In genomic region chr14:24586982-24587672, GRCm38 (mm10) we compare ENCODE assay signal across 10 mouse cellular contexts.
DNase-seq lines count a peak whose midpoint lies in the region; ATAC-seq and TF ChIP-seq lines count a peak whose summit lies in the region.
"Had no signal": no experiment of that assay in that cellular context is flagged by ENCODE, and none has a peak within 500 bp of the region (broad histone marks: within the 10 kb centered on the region; RNA-seq: fewer than 3 reads in every experiment).

No protein-coding gene starts in this region.

- no peak for TF ChIP-seq CTCF in hindbrain, postnatal 0 days (IDR thresholded peaks at IDR 0.05; ENCODE audit: low read depth)

- H3K36me3 ChIP-seq in hindbrain, postnatal 0 days (ENCODE audit: insufficient read depth, low read length) = no peaks in the 10 kb centered on the region
- no peaks in the 10 kb centered on the region for H3K36me3 ChIP-seq in heart, embryonic 11.5 days (ENCODE audit: control insufficient read depth, insufficient read depth, low read length)

- no peaks in the 10 kb centered on the region for H3K9me3 ChIP-seq in hindbrain, postnatal 0 days (ENCODE audit: low read length)
- no peaks in the 10 kb centered on the region for H3K9me3 ChIP-seq in heart, embryonic 11.5 days (replicated peaks; ENCODE audit: control insufficient read depth, low read length)

- H3K4me3 ChIP-seq in hindbrain, postnatal 0 days (ENCODE audit: low read length) = no peak overlapping the region
- H3K4me3 ChIP-seq in heart, embryonic 11.5 days (ENCODE audit: low read depth, low read length) = no peak overlapping the region

- ATAC-seq in hindbrain, postnatal 0 days = peak; percentile 76
- no peak for ATAC-seq in heart, embryonic 11.5 days (replicated peaks; ENCODE audit: insufficient number of reproducible peaks, low FRiP score, low TSS enrichment)

- H3K9ac ChIP-seq in hindbrain, postnatal 0 days (replicated peaks; ENCODE audit: low read length) = no peak overlapping the region
- H3K9ac ChIP-seq in heart, embryonic 11.5 days (ENCODE audit: low read depth, low read length) = no peak overlapping the region

- 38% methylated on average over 12 of the region's 12 CpGs for WGBS in hindbrain, postnatal 0 days
- WGBS in heart, embryonic 11.5 days (ENCODE audit: insufficient replicate concordance) = 56% methylated on average over 12 of the region's 12 CpGs

- H3K4me1 ChIP-seq in hindbrain, postnatal 0 days (ENCODE audit: insufficient read depth, low read length) = peaks cover 6% of the 10 kb centered on the region; the same call in 1 of the 2 replicates
- H3K4me1 ChIP-seq in heart, embryonic 11.5 days (ENCODE audit: control insufficient read depth, insufficient read depth, low read length) = no peaks in the 10 kb centered on the region

- H3K27ac ChIP-seq in hindbrain, postnatal 0 days = peak overlapping the region; percentile 77
- no peak overlapping the region for H3K27ac ChIP-seq in heart, embryonic 11.5 days (ENCODE audit: low read depth, low read length)
- H3K27ac ChIP-seq: kidney, postnatal 0 days had no signal

- peak; percentile 22 to 36 for DNase-seq in layer of hippocampus, adult 8-10 months (ENCODE audit: low spot score in 2 of 2)
- no peak for DNase-seq in layer of hippocampus, adult 9-10 months (ENCODE audit: low spot score)
- peak; percentile 78 for DNase-seq in brain, adult 2 months (ENCODE audit: low read depth, low spot score)
- DNase-seq in hindbrain, postnatal 0 days (ENCODE audit: low spot score) = peak; percentile 60
- peak; percentile 27 to 52 for DNase-seq in right cerebral cortex, adult 2 months (ENCODE audit: low spot score in 2 of 2)
- DNase-seq in spleen, postnatal 4 days (ENCODE audit: low spot score in 2 of 2) = no peak
- DNase-seq in gastrocnemius, adult 18-20 months (ENCODE audit: low spot score) = no peak
- DNase-seq: heart, adult 11 months had no signal

- H3K4me2 ChIP-seq in hindbrain, postnatal 0 days (ENCODE audit: low read depth, low read length) = no peak overlapping the region
- no peak overlapping the region for H3K4me2 ChIP-seq in heart, embryonic 11.5 days

- no peaks in the 10 kb centered on the region for H3K27me3 ChIP-seq in hindbrain, postnatal 0 days (ENCODE audit: insufficient read depth, low read length)
- no peaks in the 10 kb centered on the region for H3K27me3 ChIP-seq in heart, embryonic 11.5 days (ENCODE audit: control insufficient read depth, insufficient read depth, low read length)

Comparison
In these comparisons a context has a peak if more than half of its experiments do, and no peak if none do; other contexts are left out.
1. DNase-seq: peak in layer of hippocampus, adult 8-10 months (2 of 2), brain, adult 2 months (single experiment), hindbrain, postnatal 0 days (single experiment) and right cerebral cortex, adult 2 months (2 of 2); none in layer of hippocampus, adult 9-10 months (single experiment), spleen, postnatal 4 days (0 of 2) and gastrocnemius, adult 18-20 months (single experiment).